Mouse (Mus musculus): ENCODE results near the gene Btn2a2. TPM values are rescaled to one million over a fixed set of nuclear protein-coding genes. Genes with fewer than 3 reads are reported as not detected.

Btn2a2 gene
- polyA plus RNA-seq, 1 experiment from 2014 or later, result 0.32 TPM

- H3K27me3 ChIP-seq (replicated peaks; ENCODE audit: control insufficient read depth, insufficient read depth, low read length), result no peaks in the 10 kb centered on the region
- H3K4me1 ChIP-seq (replicated peaks; ENCODE audit: control insufficient read depth, insufficient read depth, low read length), result peaks cover 13% of the 10 kb centered on the region
- peak; percentile 57 for ATAC-seq (replicated peaks; ENCODE audit: low FRiP score)
- no peak for DNase-seq (ENCODE audit: low spot score)
- H3K9me3 ChIP-seq (ENCODE audit: control insufficient read depth, low read length), result no peaks in the 10 kb centered on the region
- WGBS, result under 1% methylated on average over 19 of the region's 19 CpGs
- H3K27ac ChIP-seq (ENCODE audit: low read depth, low read length), result peak overlapping the region; percentile 70
- peak overlapping the region; percentile 92 for H3K4me2 ChIP-seq
- no peaks in the 10 kb centered on the region for H3K36me3 ChIP-seq (ENCODE audit: control insufficient read depth, insufficient read depth, low read length)
- H3K4me3 ChIP-seq (ENCODE audit: low read depth, low read length), result peak overlapping the region; percentile 59
- H3K9ac ChIP-seq (ENCODE audit: low read depth, low read length), result peak overlapping the region; percentile 64; the same call in 1 of the 2 replicates
Measured at GRCm38 (mm10) chr13:23516822-23517602, 28.4 kb upstream of the Btn2a2 start.

GRCm38 (mm10) chr13:23515826-23516620 is 27.4 kb upstream of the Btn2a2 start:
- Histone ChIP-seq H3K9me3 (ENCODE audit: control insufficient read depth, low read length) (no peaks in the 10 kb centered on the region), H3K27ac (ENCODE audit: low read depth, low read length) (no peak overlapping the region), H3K4me3 (ENCODE audit: low read depth, low read length) (peak overlapping the region; percentile 59), H3K9ac (ENCODE audit: low read depth, low read length) (peak overlapping the region; percentile 50), H3K36me3 (ENCODE audit: control insufficient read depth, insufficient read depth, low read length) (no peaks in the 10 kb centered on the region), H3K27me3 (replicated peaks; ENCODE audit: control insufficient read depth, insufficient read depth, low read length) (no peaks in the 10 kb centered on the region), H3K4me1 (replicated peaks; ENCODE audit: control insufficient read depth, insufficient read depth, low read length) (peaks cover 11% of the 10 kb centered on the region), H3K4me2 (peak overlapping the region; percentile 92)
- ATAC-seq (replicated peaks; ENCODE audit: low FRiP score), result no peak
- 55% methylated on average over 15 of the region's 15 CpGs for WGBS
- no peak for DNase-seq (ENCODE audit: low spot score)

- Histone ChIP-seq H3K36me3 (ENCODE audit: control insufficient read depth, insufficient read depth, low read length) (no peaks in the 10 kb centered on the region), H3K9me3 (ENCODE audit: control insufficient read depth, low read length) (no peaks in the 10 kb centered on the region), H3K4me3 (ENCODE audit: low read depth, low read length) (no peak overlapping the region), H3K4me2 (no peak overlapping the region), H3K27ac (ENCODE audit: low read depth, low read length) (no peak overlapping the region), H3K4me1 (replicated peaks; ENCODE audit: control insufficient read depth, insufficient read depth, low read length) (peaks cover 8% of the 10 kb centered on the region), H3K27me3 (replicated peaks; ENCODE audit: control insufficient read depth, insufficient read depth, low read length) (no peaks in the 10 kb centered on the region), H3K9ac (ENCODE audit: low read depth, low read length) (no peak overlapping the region)
- DNase-seq (ENCODE audit: low spot score) (no peak), ATAC-seq (replicated peaks; ENCODE audit: low FRiP score) (no peak)
- WGBS, result 66% methylated on average over 5 of the region's 5 CpGs
Measured at GRCm38 (mm10) chr13:23515281-23515680, 26.6 kb upstream of the Btn2a2 start.

- no peak overlapping the region for H3K4me2 ChIP-seq
- WGBS, result 85% methylated on average over 1 of the region's 1 CpGs
- no peaks in the 10 kb centered on the region for H3K9me3 ChIP-seq (ENCODE audit: control insufficient read depth, low read length)
- no peak overlapping the region for H3K27ac ChIP-seq (ENCODE audit: low read depth, low read length)
- H3K27me3 ChIP-seq (replicated peaks; ENCODE audit: control insufficient read depth, insufficient read depth, low read length), result no peaks in the 10 kb centered on the region
- no peaks in the 10 kb centered on the region for H3K36me3 ChIP-seq (ENCODE audit: control insufficient read depth, insufficient read depth, low read length)
- H3K9ac ChIP-seq (ENCODE audit: low read depth, low read length), result no peak overlapping the region
- ATAC-seq (replicated peaks; ENCODE audit: low FRiP score) (no peak), DNase-seq (ENCODE audit: low spot score) (no peak)
- no peak overlapping the region for H3K4me3 ChIP-seq (ENCODE audit: low read depth, low read length)
- peaks cover 3% of the 10 kb centered on the region; the same call in 1 of the 2 replicates for H3K4me1 ChIP-seq (replicated peaks; ENCODE audit: control insufficient read depth, insufficient read depth, low read length)
Measured at GRCm38 (mm10) chr13:23513517-23513916, 24.9 kb upstream of the Btn2a2 start.

GRCm38 (mm10) chr13:23510127-23510526 is 21.5 kb upstream of the Btn2a2 start:
- Histone ChIP-seq H3K9ac (ENCODE audit: low read depth, low read length) (no peak overlapping the region), H3K36me3 (ENCODE audit: control insufficient read depth, insufficient read depth, low read length) (no peaks in the 10 kb centered on the region), H3K4me2 (peak overlapping the region; percentile 3; the same call in 1 of the 2 replicates), H3K4me1 (replicated peaks; ENCODE audit: control insufficient read depth, insufficient read depth, low read length) (peaks cover 18% of the 10 kb centered on the region), H3K9me3 (ENCODE audit: control insufficient read depth, low read length) (no peaks in the 10 kb centered on the region), H3K27me3 (replicated peaks; ENCODE audit: control insufficient read depth, insufficient read depth, low read length) (no peaks in the 10 kb centered on the region), H3K4me3 (ENCODE audit: low read depth, low read length) (no peak overlapping the region), H3K27ac (ENCODE audit: low read depth, low read length) (no peak overlapping the region)
- DNase-seq (ENCODE audit: low spot score) (no peak), ATAC-seq (replicated peaks; ENCODE audit: low FRiP score) (no peak)
- WGBS, result 31% methylated on average over 1 of the region's 1 CpGs

GRCm38 (mm10) chr13:23506819-23507515 is 18.3 kb upstream of the Btn2a2 start:
- peak overlapping the region; percentile 42; the same call in 1 of the 2 replicates for H3K27ac ChIP-seq (ENCODE audit: low read depth, low read length)
- ATAC-seq (replicated peaks; ENCODE audit: low FRiP score), result peak; percentile 71
- WGBS, result 8% methylated on average over 14 of the region's 14 CpGs

GRCm38 (mm10) chr13:23506351-23506750 is 17.7 kb upstream of the Btn2a2 start:
- Histone ChIP-seq H3K4me3 (ENCODE audit: low read depth, low read length) (peak overlapping the region; percentile 48), H3K9me3 (ENCODE audit: control insufficient read depth, low read length) (no peaks in the 10 kb centered on the region), H3K27ac (ENCODE audit: low read depth, low read length) (peak overlapping the region; percentile 42; the same call in 1 of the 2 replicates), H3K4me2 (peak overlapping the region; percentile 90), H3K36me3 (ENCODE audit: control insufficient read depth, insufficient read depth, low read length) (no peaks in the 10 kb centered on the region), H3K27me3 (replicated peaks; ENCODE audit: control insufficient read depth, insufficient read depth, low read length) (no peaks in the 10 kb centered on the region), H3K9ac (ENCODE audit: low read depth, low read length) (no peak overlapping the region), H3K4me1 (replicated peaks; ENCODE audit: control insufficient read depth, insufficient read depth, low read length) (peaks cover 36% of the 10 kb centered on the region)
- 2% methylated on average over 13 of the region's 13 CpGs for whole genome bisulfite sequencing
- ATAC-seq (replicated peaks; ENCODE audit: low FRiP score) (peak; percentile 58), DNase-seq (ENCODE audit: low spot score) (peak; percentile 77)

More at GRCm38 (mm10) chr13:23506819-23507515, 18.3 kb upstream of the Btn2a2 start:
- 0 out of 2 replicates have a peak overlapping the region, but pooled peaks have one; percentile 31 for H3K9ac ChIP-seq (ENCODE audit: low read depth, low read length)
- H3K4me1 ChIP-seq (replicated peaks; ENCODE audit: control insufficient read depth, insufficient read depth, low read length), result peaks cover 33% of the 10 kb centered on the region
- H3K27me3 ChIP-seq (replicated peaks; ENCODE audit: control insufficient read depth, insufficient read depth, low read length), result no peaks in the 10 kb centered on the region
- peak overlapping the region; percentile 48 for H3K4me3 ChIP-seq (ENCODE audit: low read depth, low read length)
- H3K4me2 ChIP-seq, result peak overlapping the region; percentile 90
- DNase-seq (ENCODE audit: low spot score), result peak; percentile 85
- no peaks in the 10 kb centered on the region for H3K36me3 ChIP-seq (ENCODE audit: control insufficient read depth, insufficient read depth, low read length)
- H3K9me3 ChIP-seq (ENCODE audit: control insufficient read depth, low read length), result no peaks in the 10 kb centered on the region

GRCm38 (mm10) chr13:23505662-23506345 is 17.1 kb upstream of the Btn2a2 start:
- Histone ChIP-seq H3K27me3 (replicated peaks; ENCODE audit: control insufficient read depth, insufficient read depth, low read length) (no peaks in the 10 kb centered on the region), H3K9me3 (ENCODE audit: control insufficient read depth, low read length) (no peaks in the 10 kb centered on the region), H3K4me2 (peak overlapping the region; percentile 90), H3K36me3 (ENCODE audit: control insufficient read depth, insufficient read depth, low read length) (no peaks in the 10 kb centered on the region), H3K4me1 (replicated peaks; ENCODE audit: control insufficient read depth, insufficient read depth, low read length) (peaks cover 36% of the 10 kb centered on the region), H3K9ac (ENCODE audit: low read depth, low read length) (peak overlapping the region; percentile 56), H3K4me3 (ENCODE audit: low read depth, low read length) (peak overlapping the region; percentile 48), H3K27ac (ENCODE audit: low read depth, low read length) (peak overlapping the region; percentile 36; the same call in 1 of the 2 replicates)
- DNase-seq (ENCODE audit: low spot score) (no peak), ATAC-seq (replicated peaks; ENCODE audit: low FRiP score) (peak; percentile 54)
- 3% methylated on average over 14 of the region's 14 CpGs for WGBS

Data from liver, embryonic 11.5 days (tissue).